Mouse (Mus musculus) olfactory bulb, adult 2 months (tissue): ENCODE results near the gene Olfr373.
"Not testable (repeated sequence)": the region's sequence is repeated elsewhere in the genome, so short reads cannot be mapped to it uniquely, and the experiment has no call there.

Experiments used
- CTCF ChIP-seq: fragments of 200-500 bp; IDR thresholded peaks from 2 replicates; pipeline ENCODE4 v1.5.1; 2012; ENCODE audit warnings: low read depth, mild to moderate bottlenecking, low read length, moderate library complexity; ENCODE audit not compliant: insufficient read depth
- POLR2A ChIP-seq: fragments of 200-500 bp; IDR thresholded peaks from 2 replicates; pipeline ENCODE4 v1.6.1; 2012; ENCODE audit warnings: mild to moderate bottlenecking, low read depth, low read length, moderate library complexity; ENCODE audit not compliant: insufficient read depth

DNA sequence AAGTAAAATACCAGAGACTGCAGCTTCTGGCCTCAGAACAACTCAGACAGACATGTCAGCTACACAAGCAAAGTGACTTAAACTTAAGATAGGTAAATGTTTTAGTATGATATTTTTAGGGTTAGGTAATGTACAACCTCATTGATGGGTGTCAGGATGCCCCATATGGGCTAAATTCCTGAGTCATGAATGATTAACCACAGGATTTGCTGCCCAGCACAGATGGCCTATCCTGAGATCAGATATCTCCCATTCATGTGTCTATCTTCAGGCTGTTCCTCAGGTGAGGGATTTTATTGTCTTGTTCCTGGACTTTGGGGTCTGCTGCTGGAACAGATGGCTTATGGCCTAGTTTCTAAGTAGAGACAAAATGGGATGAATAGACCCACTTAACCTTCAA lies 28.3 kb upstream of the Olfr373 start:
- not testable (repeated sequence) for TF ChIP-seq CTCF, POLR2A
